Mouse (Mus musculus): ENCODE data around the gene Nob1. TPM values are rescaled to one million over a fixed set of nuclear protein-coding genes. Genes with fewer than 3 reads are reported as not detected.
A peak's percentile ranks its signal among the peaks of the same experiment; 100 is the strongest.

Gene Nob1
- polyA plus RNA-seq, 1 experiment from 2014 or later = 82.4 TPM

GRCm38 (mm10) chr8:107382898-107383297 lies 42.0 kb downstream of the Nob1 start:
- H3K27me3 ChIP-seq (ENCODE audit: control insufficient read depth, insufficient read depth, low read length) = no peaks in the 10 kb centered on the region
- DNase-seq (ENCODE audit: low spot score) (no peak), ATAC-seq (replicated peaks; ENCODE audit: insufficient number of reproducible peaks, low FRiP score, low TSS enrichment, low read depth) (0 out of 2 replicates have a peak, but pooled peaks have one; percentile 29)
- no peak overlapping the region for H3K9ac ChIP-seq (replicated peaks; ENCODE audit: low read length)
- H3K4me1 ChIP-seq (ENCODE audit: control insufficient read depth, insufficient read depth, low read length) = no peaks in the 10 kb centered on the region
- no peak overlapping the region for H3K27ac ChIP-seq (replicated peaks; ENCODE audit: low read depth, low read length)
- no peaks in the 10 kb centered on the region for H3K9me3 ChIP-seq (replicated peaks; ENCODE audit: control insufficient read depth, low read length)
- no peaks in the 10 kb centered on the region; the same call in 1 of the 2 replicates for H3K36me3 ChIP-seq (replicated peaks; ENCODE audit: control insufficient read depth, insufficient read depth, low read depth, low read length)
- no peak overlapping the region for H3K4me3 ChIP-seq (ENCODE audit: low read depth, low read length)
- no peak overlapping the region for H3K4me2 ChIP-seq (ENCODE audit: low read depth, low read length)
- WGBS = 65% methylated on average over 4 of the region's 4 CpGs

DNA sequence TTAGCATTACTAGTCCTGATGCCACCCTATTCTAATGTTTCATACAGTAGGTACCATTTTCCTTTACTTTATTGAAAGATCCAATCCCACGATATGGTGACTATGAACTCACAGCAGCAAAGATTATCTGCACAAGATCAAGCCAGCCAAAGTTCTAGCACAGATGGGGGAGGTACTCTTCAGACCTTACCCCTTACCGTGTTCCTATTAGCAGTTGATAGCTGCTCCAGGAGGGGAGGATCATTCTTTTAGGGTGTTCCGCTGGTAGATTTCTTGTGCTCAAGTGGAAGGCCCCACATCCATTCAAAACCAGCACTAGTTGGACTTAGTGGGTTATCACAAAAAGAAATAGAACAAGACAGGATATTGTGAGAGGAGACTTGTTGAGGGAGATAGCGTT lies 43.2 kb downstream of the Nob1 start:
- ATAC-seq (replicated peaks; ENCODE audit: insufficient number of reproducible peaks, low FRiP score, low TSS enrichment, low read depth) (no peak), DNase-seq (ENCODE audit: low spot score) (no peak)
- WGBS = 89% methylated on average over 4 of the region's 4 CpGs

DNA sequence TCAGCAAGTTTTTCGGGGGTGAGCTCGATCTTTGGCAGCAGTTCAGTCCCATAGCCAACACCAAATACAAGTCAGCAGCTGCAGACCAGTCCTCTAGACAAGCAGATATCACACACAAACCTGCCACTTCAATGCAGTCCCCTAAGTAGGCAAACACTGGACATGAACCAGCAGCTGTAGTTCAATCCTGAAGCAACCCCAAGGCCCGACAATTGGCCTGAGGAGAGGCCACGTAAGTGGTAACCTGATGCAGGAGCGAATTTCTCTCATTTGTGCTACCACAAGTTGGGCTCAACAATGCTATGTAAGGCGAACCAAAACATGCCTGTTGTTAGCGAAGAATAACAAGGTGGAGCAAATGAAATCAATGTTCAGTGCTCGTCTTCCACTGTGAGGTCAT lies 44.1 kb downstream of the Nob1 start:
- Histone ChIP-seq H3K27me3 (ENCODE audit: control insufficient read depth, insufficient read depth, low read length) (no peaks in the 10 kb centered on the region), H3K4me1 (ENCODE audit: control insufficient read depth, insufficient read depth, low read length) (no peaks in the 10 kb centered on the region), H3K4me2 (ENCODE audit: low read depth, low read length) (no peak overlapping the region), H3K4me3 (ENCODE audit: low read depth, low read length) (no peak overlapping the region), H3K9ac (replicated peaks; ENCODE audit: low read length) (no peak overlapping the region), H3K9me3 (replicated peaks; ENCODE audit: control insufficient read depth, low read length) (no peaks in the 10 kb centered on the region), H3K36me3 (replicated peaks; ENCODE audit: control insufficient read depth, insufficient read depth, low read depth, low read length) (no peaks in the 10 kb centered on the region; the same call in 1 of the 2 replicates), H3K27ac (replicated peaks; ENCODE audit: low read depth, low read length) (no peak overlapping the region)
- no peak for ATAC-seq (replicated peaks; ENCODE audit: insufficient number of reproducible peaks, low FRiP score, low TSS enrichment, low read depth)
- DNase-seq (ENCODE audit: low spot score) = no peak
- 92% methylated on average over 8 of the region's 8 CpGs for WGBS

More for the DNA sequence above, 43.2 kb downstream of the Nob1 start:
- Histone ChIP-seq H3K4me2 (ENCODE audit: low read depth, low read length) (no peak overlapping the region), H3K27ac (replicated peaks; ENCODE audit: low read depth, low read length) (no peak overlapping the region), H3K9ac (replicated peaks; ENCODE audit: low read length) (no peak overlapping the region), H3K36me3 (replicated peaks; ENCODE audit: control insufficient read depth, insufficient read depth, low read depth, low read length) (no peaks in the 10 kb centered on the region; the same call in 1 of the 2 replicates), H3K27me3 (ENCODE audit: control insufficient read depth, insufficient read depth, low read length) (no peaks in the 10 kb centered on the region), H3K4me3 (ENCODE audit: low read depth, low read length) (no peak overlapping the region), H3K9me3 (replicated peaks; ENCODE audit: control insufficient read depth, low read length) (no peaks in the 10 kb centered on the region), H3K4me1 (ENCODE audit: control insufficient read depth, insufficient read depth, low read length) (no peaks in the 10 kb centered on the region)

- 90% methylated on average over 3 of the region's 3 CpGs for WGBS
- H3K9ac ChIP-seq (replicated peaks; ENCODE audit: low read length) = no peak overlapping the region
- no peak for DNase-seq (ENCODE audit: low spot score)
Measured at GRCm38 (mm10) chr8:107377346-107377745, 47.5 kb downstream of the Nob1 start.

DNA sequence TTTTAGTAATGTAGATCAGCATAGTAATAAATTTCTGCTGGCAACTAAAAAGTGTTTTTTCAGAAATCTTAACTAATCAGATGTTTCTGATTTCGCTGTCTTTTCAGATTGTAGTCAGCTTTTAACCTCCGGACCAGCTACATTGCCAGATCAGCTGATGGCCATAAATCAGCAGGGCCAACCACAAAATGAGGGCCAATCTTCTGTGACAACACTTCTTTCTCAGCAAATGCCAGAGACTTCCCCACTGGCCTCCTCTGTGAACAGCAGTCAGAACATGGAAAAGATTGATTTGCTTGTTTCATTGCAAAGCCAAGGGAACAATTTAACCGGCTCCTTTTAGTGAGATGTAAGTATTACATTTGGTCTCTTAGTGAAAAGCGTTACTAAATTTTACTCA lies 54.5 kb downstream of the Nob1 start:
- WGBS = 93% methylated on average over 4 of the region's 4 CpGs
- Histone ChIP-seq H3K36me3 (replicated peaks; ENCODE audit: control insufficient read depth, insufficient read depth, low read depth, low read length) (peaks cover 3% of the 10 kb centered on the region; the same call in 1 of the 2 replicates), H3K9me3 (replicated peaks; ENCODE audit: control insufficient read depth, low read length) (no peaks in the 10 kb centered on the region)

More at GRCm38 (mm10) chr8:107377346-107377745, 47.5 kb downstream of the Nob1 start:
- Histone ChIP-seq H3K27me3 (ENCODE audit: control insufficient read depth, insufficient read depth, low read length) (no peaks in the 10 kb centered on the region), H3K9me3 (replicated peaks; ENCODE audit: control insufficient read depth, low read length) (no peaks in the 10 kb centered on the region), H3K27ac (replicated peaks; ENCODE audit: low read depth, low read length) (no peak overlapping the region), H3K4me1 (ENCODE audit: control insufficient read depth, insufficient read depth, low read length) (no peaks in the 10 kb centered on the region), H3K4me3 (ENCODE audit: low read depth, low read length) (no peak overlapping the region), H3K4me2 (ENCODE audit: low read depth, low read length) (no peak overlapping the region), H3K36me3 (replicated peaks; ENCODE audit: control insufficient read depth, insufficient read depth, low read depth, low read length) (no peaks in the 10 kb centered on the region; the same call in 1 of the 2 replicates)
- ATAC-seq (replicated peaks; ENCODE audit: insufficient number of reproducible peaks, low FRiP score, low TSS enrichment, low read depth) = no peak

More for the DNA sequence above, 54.5 kb downstream of the Nob1 start:
- H3K4me1 ChIP-seq (ENCODE audit: control insufficient read depth, insufficient read depth, low read length) = no peaks in the 10 kb centered on the region
- no peaks in the 10 kb centered on the region for H3K27me3 ChIP-seq (ENCODE audit: control insufficient read depth, insufficient read depth, low read length)
- no peak overlapping the region for H3K9ac ChIP-seq (replicated peaks; ENCODE audit: low read length)
- no peak overlapping the region for H3K4me3 ChIP-seq (ENCODE audit: low read depth, low read length)
- no peak overlapping the region for H3K27ac ChIP-seq (replicated peaks; ENCODE audit: low read depth, low read length)
- ATAC-seq (replicated peaks; ENCODE audit: insufficient number of reproducible peaks, low FRiP score, low TSS enrichment, low read depth) = no peak
- DNase-seq (ENCODE audit: low spot score) = no peak
- H3K4me2 ChIP-seq (ENCODE audit: low read depth, low read length) = no peak overlapping the region

Other genes with a start within 250 kb of the Nob1 start
- gene Nfat5, start 131.6 kb downstream of the Nob1 start, polyA plus RNA-seq (2014; fragmentation: Nextera tagmentation; extraction: Ambion mirVana) = 8.8 and 9.1 TPM in 2 replicates
- gene Nqo1, start 21.8 kb downstream of the Nob1 start, polyA plus RNA-seq (2014; fragmentation: Nextera tagmentation; extraction: Ambion mirVana) = 13.8 and 15.0 TPM in 2 replicates
- gene Wwp2, start 11.3 kb upstream of the Nob1 start, polyA plus RNA-seq (2014; fragmentation: Nextera tagmentation; extraction: Ambion mirVana) = 66.0 and 74.6 TPM in 2 replicates
- gene Psmd7, start 163.4 kb upstream of the Nob1 start, polyA plus RNA-seq (2014; fragmentation: Nextera tagmentation; extraction: Ambion mirVana) = 350 and 362 TPM in 2 replicates